ENCODE assay signal across 8 mouse cellular contexts in genomic region chr15:93596991-93597390, GRCm38 (mm10). TPM values are rescaled to one million over a fixed set of nuclear protein-coding genes. Genes with fewer than 3 reads are reported as not detected.
DNase-seq lines count a peak whose midpoint lies in the region; ATAC-seq and TF ChIP-seq lines count a peak whose summit lies in the region.

No protein-coding gene starts in this region.

- no peak for DNase-seq in heart, postnatal 25 days (ENCODE audit: low spot score)
- DNase-seq in embryonic facial prominence, embryonic 10.5 days (ENCODE audit: low spot score) = no peak
- no peak for DNase-seq in hindbrain, embryonic 10.5 days (ENCODE audit: low spot score)
- no peak for DNase-seq in limb, embryonic 14.5 days (ENCODE audit: low spot score)
- DNase-seq in frontal cortex, adult 2 months (ENCODE audit: extremely low spot score in 1 of 2, low spot score in 1 of 2) = no peak

- ATAC-seq in heart, embryonic 14.5 days (ENCODE audit: insufficient number of reproducible peaks, insufficient read depth, low FRiP score, low read depth) = no peak
- ATAC-seq in limb, embryonic 14.5 days (ENCODE audit: low FRiP score, low read depth) = no peak
- no peak for ATAC-seq in activated CD4-positive, CD25-positive, alpha-beta regulatory T cell, adult 4 months
- no peak for ATAC-seq in midbrain, embryonic 15.5 days (replicated peaks)

- no peaks in the 10 kb centered on the region for H3K27me3 ChIP-seq in heart, embryonic 14.5 days (ENCODE audit: control insufficient read depth, insufficient read depth, low read length)
- peaks cover 11% of the 10 kb centered on the region for H3K27me3 ChIP-seq in embryonic facial prominence, embryonic 10.5 days (replicated peaks; ENCODE audit: low read depth, poor library complexity, severe bottlenecking)
- peaks cover 3% of the 10 kb centered on the region; the same call in 1 of the 2 replicates for H3K27me3 ChIP-seq in hindbrain, embryonic 10.5 days (ENCODE audit: insufficient read depth, poor library complexity, severe bottlenecking)
- H3K27me3 ChIP-seq in limb, embryonic 14.5 days (ENCODE audit: control insufficient read depth, insufficient read depth, low read length) = no peaks in the 10 kb centered on the region
- no peaks in the 10 kb centered on the region; the same call in 1 of the 2 replicates for H3K27me3 ChIP-seq in midbrain, embryonic 15.5 days (replicated peaks)

- intact Hi-C loops in heart, postnatal 25 days (cut with DNase I) = loop anchor here (5.0 to 10.0 kb wide), 2 partner anchors 90 to 228 kb away; no protein-coding TSS in a partner anchor

- peak overlapping the region; percentile 76 for H3K4me2 ChIP-seq in heart, embryonic 14.5 days (ENCODE audit: low read length)
- H3K4me2 ChIP-seq in limb, embryonic 14.5 days (replicated peaks; ENCODE audit: low read depth, low read length, severe bottlenecking) = peak overlapping the region; percentile 84
- no peak overlapping the region for H3K4me2 ChIP-seq in midbrain, embryonic 15.5 days

- TF ChIP-seq POLR2A in limb, embryonic 14.5 days (IDR thresholded peaks at IDR 0.05; ENCODE audit: borderline replicate concordance, extremely low read depth, insufficient read depth, insufficient read length) = no peak

- peak overlapping the region in 1 of 2 experiments; percentile 95; a peak in 2 of 4 replicates for H3K4me3 ChIP-seq in heart, embryonic 14.5 days (ENCODE audit: control insufficient read depth in 1 of 2, insufficient read depth in 1 of 2, low read depth in 1 of 2, low read length in 2 of 2)
- H3K4me3 ChIP-seq in embryonic facial prominence, embryonic 10.5 days = peak overlapping the region; percentile 84
- peak overlapping the region; percentile 90; the same call in 1 of the 2 replicates for H3K4me3 ChIP-seq in hindbrain, embryonic 10.5 days
- H3K4me3 ChIP-seq in limb, embryonic 14.5 days (replicated peaks; ENCODE audit: low read length) = peak overlapping the region; percentile 76
- no peak overlapping the region for H3K4me3 ChIP-seq in midbrain, embryonic 15.5 days

- H3K27ac ChIP-seq in heart, embryonic 14.5 days (replicated peaks in 1 of 2; ENCODE audit: control insufficient read depth in 1 of 2, insufficient read depth in 1 of 2, low read depth in 2 of 2, low read length in 2 of 2) = peak overlapping the region in 1 of 2 experiments; percentile 93; a peak in 1 of 4 replicates
- H3K27ac ChIP-seq in embryonic facial prominence, embryonic 10.5 days (replicated peaks) = no peak overlapping the region
- no peak overlapping the region for H3K27ac ChIP-seq in hindbrain, embryonic 10.5 days
- 0 out of 2 replicates have a peak overlapping the region, but pooled peaks have one; percentile 34 for H3K27ac ChIP-seq in limb, embryonic 14.5 days (replicated peaks; ENCODE audit: low read depth, low read length)
- no peak overlapping the region for H3K27ac ChIP-seq in midbrain, embryonic 15.5 days

- peak overlapping the region; percentile 60 for H3K9ac ChIP-seq in heart, embryonic 14.5 days (ENCODE audit: low read length)
- H3K9ac ChIP-seq in limb, embryonic 14.5 days (ENCODE audit: low read depth, low read length, severe bottlenecking) = no peak overlapping the region
- H3K9ac ChIP-seq in midbrain, embryonic 15.5 days = no peak overlapping the region

- 65% methylated on average over 11 of the region's 11 CpGs for WGBS in heart, embryonic 14.5 days
- WGBS in embryonic facial prominence, embryonic 10.5 days = 64% methylated on average over 11 of the region's 11 CpGs
- WGBS in hindbrain, embryonic 10.5 days = 71% methylated on average over 11 of the region's 11 CpGs
- WGBS in limb, embryonic 14.5 days = 57% methylated on average over 11 of the region's 11 CpGs
- WGBS in midbrain, embryonic 15.5 days = 69% methylated on average over 11 of the region's 11 CpGs

- H3K9me3 ChIP-seq in heart, embryonic 14.5 days (ENCODE audit: control insufficient read depth, low read length) = no peaks in the 10 kb centered on the region
- H3K9me3 ChIP-seq in embryonic facial prominence, embryonic 10.5 days = no peaks in the 10 kb centered on the region
- H3K9me3 ChIP-seq in hindbrain, embryonic 10.5 days = no peaks in the 10 kb centered on the region
- H3K9me3 ChIP-seq in limb, embryonic 14.5 days (ENCODE audit: control insufficient read depth, low read length) = no peaks in the 10 kb centered on the region
- H3K9me3 ChIP-seq in midbrain, embryonic 15.5 days = no peaks in the 10 kb centered on the region

- peaks cover 2 to 27% of the 10 kb centered on the region in 2 experiments for H3K4me1 ChIP-seq in heart, embryonic 14.5 days (ENCODE audit: control insufficient read depth in 2 of 2, insufficient read depth in 2 of 2, low read length in 2 of 2)
- peaks cover 40% of the 10 kb centered on the region for H3K4me1 ChIP-seq in embryonic facial prominence, embryonic 10.5 days
- H3K4me1 ChIP-seq in hindbrain, embryonic 10.5 days (replicated peaks) = peaks cover 37% of the 10 kb centered on the region
- peaks cover 19% of the 10 kb centered on the region for H3K4me1 ChIP-seq in limb, embryonic 14.5 days (ENCODE audit: control insufficient read depth, insufficient read depth, low read length)
- peaks cover 21% of the 10 kb centered on the region for H3K4me1 ChIP-seq in midbrain, embryonic 15.5 days

- H3K36me3 ChIP-seq in heart, embryonic 14.5 days (ENCODE audit: control insufficient read depth, insufficient read depth, low read length) = no peaks in the 10 kb centered on the region
- H3K36me3 ChIP-seq in embryonic facial prominence, embryonic 10.5 days (replicated peaks) = no peaks in the 10 kb centered on the region
- H3K36me3 ChIP-seq in hindbrain, embryonic 10.5 days = no peaks in the 10 kb centered on the region
- H3K36me3 ChIP-seq in limb, embryonic 14.5 days (ENCODE audit: control insufficient read depth, insufficient read depth, low read length) = no peaks in the 10 kb centered on the region; the same call in none of the 2 replicates
- H3K36me3 ChIP-seq in midbrain, embryonic 15.5 days (replicated peaks) = no peaks in the 10 kb centered on the region

RNA-seq across cellular contexts. Expression of gene Prickle1, which starts 1.3 kb away (rescaled TPM):
- 40.4 and 40.6 TPM in 2 replicates for polyA plus RNA-seq in heart, embryonic 14.5 days (2014; fragmentation: Nextera tagmentation; extraction: Ambion mirVana)
- 10 to 100 TPM; 16.8 to 18.9 TPM for total RNA-seq in heart, postnatal 25 days (2021)
- polyA plus RNA-seq in embryonic facial prominence, embryonic 10.5 days (2016; fragmentation: Nextera tagmentation; extraction: Ambion mirVana) = 17.2 and 20.4 TPM in 2 replicates
- polyA plus RNA-seq in hindbrain, embryonic 10.5 days (2016; fragmentation: Nextera tagmentation; extraction: Ambion mirVana) = 13.6 and 17.4 TPM in 2 replicates
- 31.4 and 36.6 TPM in 2 replicates for polyA plus RNA-seq in limb, embryonic 14.5 days (2012; rRNA removed)
- polyA plus RNA-seq in limb, embryonic 14.5 days (2014; fragmentation: Nextera tagmentation; extraction: Ambion mirVana) = 54.0 and 64.2 TPM in 2 replicates
- under 1 TPM; 0.66 to 0.73 TPM for polyA plus RNA-seq in activated CD4-positive, CD25-positive, alpha-beta regulatory T cell, adult 4 months (2017; shearing (Covaris generic))
- 12.9 and 13.4 TPM in 2 replicates for polyA plus RNA-seq in midbrain, embryonic 15.5 days (2015; fragmentation: Nextera tagmentation; extraction: Ambion mirVana)
- 39.9 and 44.3 TPM in 2 replicates for polyA plus RNA-seq in frontal cortex, adult 2 months (2012; rRNA removed)
